Mouse (Mus musculus): ENCODE results near the gene Slc25a15.

Gene Slc25a15

DNA sequence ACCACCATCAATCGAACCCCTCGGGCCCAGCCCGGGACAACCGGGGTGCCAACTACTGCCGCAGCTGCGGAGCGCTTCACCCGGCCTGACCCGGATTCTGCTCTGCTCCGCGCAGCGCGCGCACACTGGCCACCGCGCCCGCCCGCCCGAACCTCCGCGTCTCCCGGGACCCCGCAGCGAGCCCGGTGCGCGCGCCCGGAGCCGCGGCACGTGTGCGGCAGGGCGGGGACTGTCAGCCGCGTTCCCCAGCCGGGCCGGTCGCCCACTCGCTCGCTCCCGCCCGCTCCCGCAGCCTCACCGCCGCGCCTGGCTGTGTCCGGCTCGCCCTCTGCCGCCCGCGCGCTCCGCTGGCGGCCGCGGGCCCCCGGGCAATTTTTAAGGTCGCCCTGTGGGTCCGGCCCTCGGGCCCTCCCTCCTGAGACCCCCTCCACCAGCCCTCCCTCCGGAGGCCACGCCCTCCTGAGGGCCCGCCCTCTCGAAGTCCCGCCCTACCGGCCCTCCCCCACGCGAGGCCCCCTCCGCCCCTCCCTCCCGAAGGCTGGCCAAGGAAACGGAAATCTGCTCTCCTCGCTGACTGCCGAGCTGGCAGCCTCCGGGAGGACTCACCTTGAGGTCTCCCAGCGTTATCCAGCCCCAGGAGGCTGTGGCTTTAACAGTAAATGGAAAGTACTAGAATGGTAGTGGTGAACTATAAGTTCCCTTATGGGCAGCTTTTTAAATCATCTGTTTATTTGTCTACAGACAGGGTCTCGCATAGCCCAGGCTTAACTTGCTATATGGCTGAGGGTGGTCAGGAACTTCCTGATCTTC lies at the start of gene Slc25a15:
Gene Slc25a15, minus strand, starts transcription at position 456 of the 810 bp plus-strand sequence.
- peak; percentile 88 for DNase-seq (ENCODE audit: low spot score)

DNA sequence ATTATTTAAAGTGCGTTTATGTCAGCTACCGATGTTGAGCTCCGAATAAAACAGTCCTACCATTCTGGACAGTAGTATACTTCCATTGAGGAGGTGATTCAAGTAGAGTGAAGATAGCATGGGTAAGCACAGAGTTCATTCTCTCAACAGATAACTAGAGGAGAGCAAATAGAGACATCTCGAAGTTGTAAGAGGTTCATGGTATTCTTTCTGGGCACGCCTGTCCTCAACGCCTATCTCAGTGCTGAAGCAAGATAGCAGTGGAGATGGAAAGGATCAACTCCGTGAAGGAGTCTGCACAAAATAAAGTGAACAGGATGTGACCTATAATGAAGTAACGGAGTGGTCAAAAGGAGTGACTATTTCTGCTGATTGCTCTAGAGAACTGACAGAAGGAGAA lies 13.6 kb upstream of the Slc25a15 start:
- DNase-seq (ENCODE audit: low spot score): no peak

DNA sequence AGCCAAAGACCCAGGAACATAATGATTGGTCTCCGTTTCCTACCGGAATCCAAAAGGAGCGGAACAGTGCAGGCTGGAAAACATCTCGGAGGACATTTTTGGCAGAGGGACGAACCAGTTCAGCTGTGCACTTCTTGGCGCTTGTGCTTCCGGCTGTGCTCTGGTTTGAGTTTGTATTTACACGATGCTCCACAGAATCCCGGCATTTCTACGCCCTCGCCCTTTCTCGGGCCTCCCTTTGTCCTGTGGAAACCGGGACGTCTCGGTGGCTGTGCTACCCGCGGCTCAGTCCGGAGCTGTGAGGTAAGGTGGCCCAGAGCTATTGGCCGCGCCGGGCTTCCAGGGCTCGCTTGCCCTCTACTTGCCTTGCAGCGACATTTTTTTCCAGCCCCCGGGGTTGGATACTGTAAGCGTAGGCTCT lies 12.9 kb upstream of the Slc25a15 start, which contains the start of gene Mrps31:
Gene Mrps31, plus strand, starts transcription at position 80 of the 421 bp plus-strand sequence.
- DNase-seq (ENCODE audit: low spot score): peak; percentile 92

DNA sequence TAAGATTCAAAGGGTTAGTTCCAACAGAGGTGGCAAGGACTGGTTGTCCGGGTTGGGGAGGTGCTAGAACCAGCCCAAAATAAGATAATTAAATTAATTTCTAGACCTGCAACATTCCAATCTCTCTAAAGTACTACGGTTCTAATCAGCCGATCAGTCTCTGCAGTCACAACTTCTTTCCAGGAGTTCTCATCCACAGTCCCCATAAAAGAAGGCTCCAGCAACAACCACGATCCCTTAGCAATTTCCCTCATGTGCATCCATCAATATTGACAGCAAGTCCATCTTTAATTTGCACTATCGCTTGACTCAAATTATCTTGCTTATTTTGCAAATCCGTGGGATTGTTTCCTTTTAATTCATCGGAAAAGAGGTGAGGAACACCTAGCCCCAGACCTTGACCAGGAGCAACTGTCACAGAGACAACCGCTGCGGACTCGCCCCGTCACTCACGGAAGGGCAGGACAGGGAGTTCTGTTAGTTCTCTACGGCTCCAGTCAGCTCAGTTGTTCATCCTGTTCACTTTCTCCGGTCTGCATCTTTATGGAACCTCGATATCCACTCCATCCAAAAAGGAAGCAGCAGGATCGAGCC lies 12.4 kb upstream of the Slc25a15 start:
- DNase-seq (ENCODE audit: low spot score): no peak

DNA sequence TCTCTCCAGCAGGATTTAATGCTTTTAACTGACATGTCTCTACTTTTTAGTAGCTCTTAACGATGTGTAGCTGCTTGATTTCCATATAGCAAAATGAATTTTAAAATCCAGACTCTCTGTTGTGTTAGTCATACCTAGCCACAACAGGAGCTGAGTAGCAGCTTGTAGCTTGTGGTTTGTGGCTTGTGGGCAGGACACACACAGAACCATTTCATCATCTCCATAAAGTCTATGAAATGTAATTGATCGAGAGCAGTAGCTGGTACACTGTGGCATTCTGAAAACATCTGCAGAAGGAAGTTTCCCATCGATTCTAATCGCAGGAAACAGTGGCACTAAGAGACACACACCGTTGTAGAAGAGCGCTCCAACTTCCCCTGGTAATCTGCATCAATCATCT lies 7.3 kb upstream of the Slc25a15 start:
- DNase-seq (ENCODE audit: low spot score): no peak

DNA sequence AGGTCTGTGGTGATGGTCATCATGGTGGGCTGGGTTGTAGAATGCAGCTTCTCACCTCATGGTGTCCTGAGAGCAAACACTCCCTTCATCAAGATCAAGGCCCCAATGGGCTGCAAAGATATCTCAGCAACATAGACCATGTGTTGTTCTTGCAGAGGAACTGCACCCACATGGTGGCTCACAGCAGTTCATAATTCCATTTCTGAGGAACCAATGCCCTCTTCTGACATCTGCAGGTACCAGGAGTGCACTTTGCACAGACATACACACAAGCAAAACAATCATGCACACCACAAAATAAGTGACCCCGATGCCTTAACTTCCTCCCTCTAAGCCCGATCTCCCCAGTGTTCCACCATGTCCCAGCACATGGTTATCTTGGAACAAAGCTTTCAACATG lies 4.8 kb upstream of the Slc25a15 start:
- no peak for DNase-seq (ENCODE audit: low spot score)

DNA sequence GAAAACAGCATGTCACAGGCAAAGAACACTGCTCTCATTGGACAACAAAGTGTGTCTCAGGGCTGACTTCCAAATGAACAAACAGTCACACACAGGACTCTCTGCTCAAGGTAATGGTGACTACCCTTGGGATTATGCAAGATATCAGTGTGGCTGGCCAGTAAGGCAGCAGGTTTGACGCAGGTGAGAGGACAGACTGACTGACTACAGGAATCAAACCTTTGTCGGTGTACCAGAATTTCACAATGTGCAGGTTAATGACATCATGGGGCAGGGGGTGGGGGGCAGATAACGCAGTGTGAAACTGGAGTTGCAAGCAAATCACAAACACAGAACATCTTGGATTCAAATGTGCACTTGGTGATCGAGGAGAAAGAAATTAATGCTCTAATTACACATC lies 2.2 kb upstream of the Slc25a15 start:
- DNase-seq (ENCODE audit: low spot score): no peak

DNA sequence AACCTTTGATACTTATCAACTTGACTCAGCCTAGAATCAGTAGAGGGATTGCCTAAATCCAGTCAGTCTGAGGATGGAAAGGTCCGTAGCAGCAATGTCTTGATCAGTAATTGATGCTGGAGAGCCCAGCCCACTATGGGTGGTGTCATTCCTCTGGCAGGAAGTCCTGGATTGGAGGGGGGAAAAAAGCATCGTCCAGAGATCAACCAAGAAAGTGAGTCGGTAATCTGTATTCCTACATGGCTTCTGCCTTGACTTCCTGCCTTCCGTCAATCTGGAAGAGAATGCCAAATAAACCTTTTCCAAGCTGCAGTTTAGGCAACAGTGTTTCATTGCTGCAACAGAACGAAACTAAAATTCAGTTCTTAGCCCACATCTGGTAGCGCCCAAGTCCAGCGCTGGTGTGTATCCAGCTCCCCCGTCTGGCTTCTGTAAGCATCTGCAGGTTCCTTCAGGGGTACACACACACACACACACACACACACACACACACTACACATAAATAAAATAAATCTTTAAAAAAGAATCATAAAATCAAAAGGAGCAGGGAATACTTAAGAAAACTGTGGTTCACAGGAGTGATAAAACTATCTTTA lies 986 bp upstream of the Slc25a15 start:
- no peak for DNase-seq (ENCODE audit: low spot score)

DNA sequence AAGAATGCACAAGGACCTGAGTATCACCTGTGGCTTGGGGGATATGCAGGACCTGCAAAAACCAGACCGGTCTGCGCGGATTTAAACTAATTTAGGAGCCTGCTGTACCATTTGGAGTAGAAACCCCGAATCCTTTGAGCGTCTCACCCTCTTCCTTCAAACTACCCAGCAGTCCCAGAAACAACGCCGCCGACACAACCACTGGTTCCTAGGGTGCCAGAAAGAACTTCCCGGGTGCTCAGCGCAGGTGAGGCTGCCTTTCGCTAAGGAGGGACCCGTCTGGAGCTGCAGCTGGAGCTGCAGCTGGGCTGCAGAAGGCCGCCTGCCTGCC lies 621 bp downstream of the Slc25a15 start:
- DNase-seq (ENCODE audit: low spot score): no peak

DNA sequence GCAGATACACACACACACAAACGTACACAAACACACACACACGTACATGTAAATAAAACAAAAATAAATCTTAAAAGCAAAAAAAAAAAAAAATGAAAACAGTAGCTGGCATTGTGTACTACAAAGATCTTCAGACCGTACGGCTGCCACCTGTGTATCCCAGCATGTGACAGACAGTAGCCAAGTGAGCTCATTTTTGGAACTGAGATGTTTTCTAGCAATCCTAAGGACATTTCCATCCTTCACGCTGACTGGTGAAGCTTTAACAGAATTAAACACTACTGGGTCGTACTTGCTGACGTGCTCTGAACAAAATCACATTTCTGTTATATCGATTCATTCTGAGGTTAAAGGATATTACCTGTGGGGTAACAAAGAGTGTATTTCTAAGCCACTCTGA lies 3.1 kb downstream of the Slc25a15 start:
- DNase-seq (ENCODE audit: low spot score): no peak

DNA sequence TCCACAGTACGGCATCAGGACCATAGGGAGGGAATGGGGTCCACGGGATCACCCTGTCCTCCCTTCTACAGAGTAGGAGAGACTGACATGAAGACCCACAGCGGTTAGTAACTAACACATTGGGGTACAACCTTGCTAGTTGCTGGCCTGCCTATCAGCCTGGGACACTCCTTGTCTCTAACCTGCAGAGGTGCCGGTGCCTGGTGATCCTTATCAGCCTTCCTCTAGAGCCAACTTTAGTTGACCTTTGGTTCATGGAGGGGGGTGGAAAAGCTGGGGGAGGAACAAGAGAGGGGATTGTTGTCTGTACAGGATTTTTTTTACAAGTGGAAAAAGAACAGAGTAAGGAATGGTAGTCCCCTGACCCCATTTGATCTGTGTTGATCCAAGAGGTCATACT lies 3.9 kb downstream of the Slc25a15 start:
- no peak for DNase-seq (ENCODE audit: low spot score)

DNA sequence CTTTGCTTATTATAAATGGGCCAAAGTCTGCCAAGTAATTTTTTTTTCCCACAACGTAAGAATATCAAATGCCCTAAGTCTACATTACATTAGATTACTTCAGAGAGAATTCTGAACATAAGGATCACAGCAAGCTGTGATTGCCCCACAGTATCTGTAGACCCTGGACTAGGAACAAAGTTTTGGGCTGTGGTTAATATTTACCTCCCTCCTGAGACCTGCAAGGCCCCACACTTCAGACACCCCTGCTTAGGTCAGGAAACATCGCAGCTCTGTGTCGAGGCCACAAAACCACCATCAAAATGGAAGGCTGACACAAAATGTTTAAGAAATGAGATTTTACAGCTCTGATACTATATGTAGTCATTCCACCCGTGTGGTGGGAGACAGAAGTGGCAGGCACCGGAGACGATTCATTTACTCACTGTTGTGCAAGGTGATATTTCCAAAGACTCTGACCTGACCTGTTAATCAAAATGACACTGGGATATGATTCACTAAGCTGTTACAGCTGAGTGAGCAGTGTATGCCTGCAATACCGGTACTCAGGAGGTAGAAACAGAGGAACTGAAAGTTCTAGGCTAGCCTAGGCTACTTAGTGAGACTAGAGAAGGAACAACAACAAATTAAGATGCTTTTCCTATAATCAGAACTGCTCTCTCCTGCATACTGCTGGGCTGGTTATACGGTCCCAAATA lies 7.5 kb downstream of the Slc25a15 start:
- DNase-seq (ENCODE audit: low spot score): no peak

DNA sequence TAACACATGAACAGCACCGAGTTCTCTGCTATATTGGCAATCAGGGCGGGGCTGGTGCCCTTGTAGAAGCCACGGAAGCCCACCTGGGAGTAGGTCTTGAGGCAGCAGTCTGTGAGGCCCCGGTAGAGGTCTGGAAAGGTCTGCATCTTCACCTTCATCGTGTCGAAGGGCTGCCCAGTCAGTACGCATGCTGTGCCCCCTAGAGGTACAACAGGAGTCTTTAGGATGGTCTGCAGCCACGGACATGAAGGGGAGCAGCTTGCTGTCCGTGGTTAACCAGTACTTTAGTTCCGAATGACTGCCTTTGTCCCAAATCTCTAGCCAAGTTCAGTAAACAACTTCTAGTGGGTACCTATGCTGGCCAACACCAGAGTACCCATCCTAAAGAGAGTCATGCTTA lies 8.5 kb downstream of the Slc25a15 start:
- DNase-seq (ENCODE audit: low spot score): no peak

DNA sequence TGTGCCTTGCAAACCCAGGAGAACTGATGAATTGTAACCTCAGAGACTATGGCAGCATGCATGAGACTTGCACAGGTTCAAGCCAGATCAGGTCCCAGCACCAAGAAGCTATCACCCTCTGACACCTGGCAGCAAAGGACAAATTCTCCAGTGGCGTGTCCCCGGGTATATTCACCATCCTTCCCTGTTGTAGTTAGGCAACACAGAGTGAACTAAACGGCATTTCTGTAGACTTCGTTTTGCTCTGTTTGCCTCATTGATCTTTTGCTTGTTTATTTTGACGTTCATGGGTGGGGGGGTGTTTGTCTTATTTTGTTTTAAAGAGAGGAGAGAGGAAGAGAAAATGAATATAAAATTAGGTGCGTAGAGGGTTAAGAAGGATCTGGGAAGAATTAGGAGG lies 13.2 kb downstream of the Slc25a15 start:
- no peak for DNase-seq (ENCODE audit: low spot score)

DNA sequence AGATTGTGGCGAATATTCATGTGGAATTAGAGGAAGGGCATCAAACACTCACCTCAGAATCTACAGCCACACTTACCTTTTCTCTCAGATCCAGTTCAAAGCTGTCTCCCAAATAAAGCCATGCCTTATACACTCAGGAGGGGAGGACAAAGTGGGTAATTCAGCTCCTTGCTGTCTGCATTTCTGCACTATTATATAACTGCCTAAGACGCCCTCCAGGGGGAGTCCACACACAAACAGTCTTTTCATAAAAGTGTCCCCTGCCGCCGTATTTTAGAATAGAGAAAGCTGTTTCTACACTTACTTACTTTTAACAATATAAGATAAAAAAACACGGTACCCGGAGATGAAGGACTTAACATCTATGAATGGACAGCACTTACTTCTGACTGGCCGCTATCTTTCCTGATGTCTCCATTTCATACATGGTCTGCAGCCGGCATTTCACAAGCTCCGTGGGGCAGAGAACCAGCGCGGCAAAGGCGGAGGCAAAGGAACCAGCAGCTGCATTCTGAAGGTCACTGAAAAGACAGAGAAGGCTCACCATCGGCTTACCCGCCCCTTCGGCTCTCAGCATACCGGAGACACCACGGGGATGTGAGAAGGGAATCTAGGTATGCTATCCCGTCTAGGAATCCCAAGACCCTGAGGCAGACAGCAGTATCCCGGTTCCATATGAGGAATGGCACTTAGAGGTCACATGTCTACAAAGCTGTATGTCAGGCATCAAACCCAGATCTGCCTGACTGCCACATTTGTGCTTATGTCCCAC lies 15.4 kb downstream of the Slc25a15 start:
- DNase-seq (ENCODE audit: low spot score): no peak

DNA sequence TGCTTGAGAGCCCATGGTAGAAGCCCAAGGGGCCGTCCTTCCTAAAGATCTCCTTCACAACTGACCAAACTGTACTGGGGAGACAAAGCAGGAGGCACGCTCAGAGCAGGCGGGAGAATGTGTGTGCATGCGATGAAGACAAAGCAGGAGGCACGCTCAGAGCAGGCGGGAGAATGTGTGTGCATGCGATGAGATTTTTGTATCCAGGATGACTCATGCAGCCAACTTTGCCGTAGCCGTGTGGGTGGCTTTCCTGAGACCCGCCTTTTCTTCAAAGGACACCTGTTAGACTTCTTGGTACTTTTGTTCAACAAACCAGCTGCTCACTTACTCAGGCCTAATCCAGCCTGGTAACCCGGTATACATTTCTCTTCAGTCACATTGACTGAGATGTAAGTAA lies 17.5 kb downstream of the Slc25a15 start:
- DNase-seq (ENCODE audit: low spot score): no peak

DNA sequence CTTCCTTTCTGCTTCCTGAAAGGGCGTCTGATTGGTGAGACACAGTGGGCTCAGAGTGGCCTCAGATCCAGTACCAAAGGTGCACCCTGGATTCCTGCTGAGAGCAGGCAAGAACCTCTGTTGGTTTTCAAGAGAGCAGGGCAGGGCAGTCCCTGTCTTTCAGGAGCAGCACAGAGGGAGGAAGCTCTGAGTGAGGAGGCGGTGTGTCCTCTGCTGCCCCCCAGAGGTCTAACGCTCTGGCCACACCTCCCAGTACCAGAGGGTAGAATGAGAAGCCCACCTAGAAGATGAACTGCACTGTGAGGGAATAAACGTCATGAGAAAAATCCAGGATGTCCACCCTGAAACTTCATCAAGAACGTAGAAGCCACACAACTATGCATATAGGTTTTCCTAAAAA lies 21.5 kb downstream of the Slc25a15 start:
- DNase-seq (ENCODE audit: low spot score): peak; percentile 80

DNA sequence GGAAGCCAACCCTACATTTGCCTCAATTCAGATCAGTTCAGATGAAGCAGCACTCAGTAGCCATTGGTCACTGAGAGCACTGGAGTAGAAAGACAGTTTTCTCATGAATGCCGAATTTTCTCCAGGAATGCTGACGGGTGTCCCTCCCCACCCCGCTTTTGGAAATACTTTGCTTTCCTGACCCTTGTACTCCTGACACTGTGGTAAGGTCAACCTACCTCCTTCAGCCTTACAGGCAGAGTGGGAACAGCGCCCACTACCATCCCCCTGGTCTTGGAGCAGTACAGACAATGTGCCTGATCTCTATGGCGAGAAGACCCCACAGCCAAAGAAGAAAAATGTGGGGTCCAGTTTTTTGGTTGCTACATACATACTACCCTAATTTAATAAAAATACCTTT lies 22.1 kb downstream of the Slc25a15 start:
- DNase-seq (ENCODE audit: low spot score): no peak

DNA sequence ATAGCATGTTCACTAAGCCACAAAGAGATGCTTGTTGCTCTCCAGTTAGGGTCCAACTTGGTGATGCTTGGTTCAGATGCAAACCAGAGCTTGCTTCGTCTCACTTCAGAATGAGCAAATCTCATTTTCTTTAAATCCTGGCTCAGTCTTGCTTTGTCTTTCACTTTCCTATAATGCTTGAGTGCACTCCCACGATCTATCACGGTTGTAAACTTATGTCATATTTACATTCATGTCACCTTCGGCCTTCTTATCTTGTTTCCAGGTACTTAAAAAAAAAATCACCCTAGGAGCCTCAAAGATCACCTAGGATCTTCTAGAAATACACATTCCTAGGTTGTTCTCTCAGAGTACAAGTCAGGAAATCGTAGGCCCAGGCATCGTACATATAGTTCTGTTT lies 38.5 kb downstream of the Slc25a15 start:
- no peak for DNase-seq (ENCODE audit: low spot score)

DNA sequence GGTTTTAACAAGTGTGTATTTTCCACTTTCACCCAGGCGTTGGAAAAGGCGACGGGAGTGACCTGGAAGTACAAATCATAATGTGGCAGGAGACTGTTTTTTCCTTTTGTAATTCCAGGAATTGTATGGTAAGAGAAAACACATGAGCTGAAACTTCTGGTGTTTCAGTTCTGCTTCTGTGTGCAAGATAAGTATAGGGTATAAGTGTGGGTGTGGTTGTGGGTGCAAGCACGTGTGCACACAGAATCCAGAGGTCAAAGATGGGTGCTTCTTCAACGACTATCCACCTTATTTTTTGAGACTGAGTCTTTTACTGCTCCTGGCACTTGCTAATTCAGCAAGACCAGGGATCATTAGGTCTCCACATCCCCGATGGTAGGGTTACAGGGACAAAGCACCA lies 39.0 kb downstream of the Slc25a15 start:
- no peak for DNase-seq (ENCODE audit: low spot score)

DNA sequence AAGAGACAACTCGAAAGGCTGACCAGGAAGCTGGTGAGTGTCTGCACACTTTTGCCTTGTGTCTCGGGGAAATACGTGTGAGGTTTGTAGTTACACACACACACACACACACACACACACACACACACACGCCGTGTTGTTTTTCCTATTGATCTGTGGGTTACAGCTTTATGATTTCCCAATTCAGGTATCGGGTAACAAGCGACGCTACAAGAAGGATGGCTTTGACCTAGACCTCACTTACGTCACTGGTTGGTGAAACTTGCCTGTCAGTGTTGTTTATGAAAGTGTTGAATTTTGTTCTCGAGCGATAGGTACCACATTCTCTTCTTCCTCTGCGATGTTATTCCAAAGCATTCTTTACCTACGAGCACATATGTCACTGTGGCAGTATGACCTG lies 63.0 kb downstream of the Slc25a15 start:
- no peak for DNase-seq (ENCODE audit: low spot score)

Measured in embryo, embryonic 10 days (tissue).